Mouse (Mus musculus) kidney, adult 2 months (tissue): Measurements from ENCODE around the gene Cpeb1.

Experiments used
- CTCF ChIP-seq: fragments of 200-500 bp; conservative IDR thresholded peaks from 2 replicates; pipeline ENCODE4 v1.5.1; 2011; ENCODE audit warnings: low read depth, mild to moderate bottlenecking, control low read depth, low read length, moderate library complexity, mixed read lengths; ENCODE audit not compliant: insufficient read depth, insufficient read length
- POLR2A ChIP-seq: fragments of 200-500 bp; IDR thresholded peaks from one replicate; pipeline ENCODE4 v1.6.1; 2011; ENCODE audit warnings: low read depth, low read length, control low read depth

DNA sequence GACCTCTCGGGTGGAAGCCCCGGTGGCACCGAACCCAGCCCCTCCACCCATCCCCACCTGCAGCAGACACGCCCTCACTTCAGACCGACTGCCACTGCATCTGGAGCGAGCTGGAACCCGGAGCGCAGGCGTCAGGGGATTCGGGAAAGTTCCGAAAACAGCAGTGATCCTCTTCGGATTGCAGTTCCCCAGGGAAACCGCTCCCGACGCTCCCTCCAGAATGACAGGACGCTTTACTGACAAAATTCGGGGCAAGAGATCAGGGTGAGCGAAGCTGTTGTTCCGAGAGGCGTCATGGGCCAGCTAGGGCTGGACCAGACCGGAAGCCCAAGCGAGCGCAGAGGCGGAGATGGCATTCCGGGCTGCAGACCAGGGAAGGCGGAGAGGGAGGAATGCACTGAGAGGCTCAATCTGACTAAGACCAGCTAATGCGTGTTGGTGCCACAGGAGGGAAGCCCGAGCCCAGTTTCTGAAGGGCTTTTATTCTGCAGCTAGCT lies at the start of gene Cpeb1:
- TF ChIP-seq POLR2A (no peak), CTCF (peak; percentile 53)
